Mouse (Mus musculus) E14TG2a.4 (cell line): ENCODE data around the gene St6galnac3.

Experiments used
- CTCF ChIP-seq: conservative IDR thresholded peaks from 2 replicates; pipeline ENCODE4 v1.5.1; 2014; ENCODE audit warnings: low read length
- NANOG ChIP-seq: IDR thresholded peaks from 2 replicates; pipeline ENCODE4 v1.6.1; 2014; ENCODE audit warnings: borderline replicate concordance, low read length, mixed read lengths

- TF ChIP-seq CTCF (no peak), NANOG (no peak)
Measured at GRCm38 (mm10) chr3:153397726-153398125, 327.2 kb downstream of the St6galnac3 start.
